Mouse (Mus musculus) large intestine, adult 2 months (tissue): ENCODE data around the gene Dedd. TPM values are rescaled to one million over a fixed set of nuclear protein-coding genes. Genes with fewer than 3 reads are reported as not detected.
"Not testable (repeated sequence)": the region's sequence is repeated elsewhere in the genome, so short reads cannot be mapped to it uniquely, and the experiment has no call there.

Experiments used
- DNase-seq: peaks from one replicate; pipeline ENCODE4 v3.0.0-alpha.2; 2012; ENCODE audit warnings: low read depth, low spot score
- WGBS: fragments of 180-500 bp; shearing (Covaris S2); methylation state at CpG from one replicate; pipeline ENCODE4 v1.1.7; 2018; 5-methylcytosine and 5-hydroxymethylcytosine counted together
- polyA plus RNA-seq: library from polyadenylated mRNA; depleted of rRNA; stranded (reverse); fragments of >200 nt; gene quantifications from 2 replicates; pipeline ENCODE4 v1.2.3, GENCODE M21; 2012

Dedd gene
- polyA plus RNA-seq, 1 experiment = 44.3 TPM

GRCm38 (mm10) chr1:171306157-171306556 is 22.8 kb upstream of the Dedd start:
- WGBS = 54% methylated on average over 5 of the region's 5 CpGs
- not testable (repeated sequence) for DNase-seq

GRCm38 (mm10) chr1:171309321-171309720 is 19.6 kb upstream of the Dedd start:
- 70% methylated on average over 2 of the region's 2 CpGs for WGBS
- DNase-seq = no peak

DNA sequence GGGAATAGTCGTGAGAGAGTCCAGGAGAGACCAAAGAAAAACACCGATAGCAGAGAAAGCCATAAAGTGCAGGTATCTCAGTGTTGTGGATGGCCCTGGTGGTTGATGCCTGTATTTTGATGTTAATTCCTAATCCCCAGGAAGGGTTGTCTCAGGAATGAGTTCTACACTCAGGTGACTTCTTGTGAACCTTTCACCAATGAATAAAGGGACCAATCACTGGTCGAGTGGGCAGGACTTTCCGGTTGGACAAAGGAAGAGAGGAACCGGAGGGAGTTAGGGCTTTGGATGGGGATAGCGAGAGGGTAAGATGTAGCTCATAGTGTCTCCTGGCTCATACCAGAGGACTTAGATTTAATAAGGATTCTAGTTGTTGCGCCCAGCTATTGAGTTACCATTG is 9.2 kb upstream of the Dedd start:
- DNase-seq = no peak
- 32% methylated on average over 7 of the region's 7 CpGs for WGBS

GRCm38 (mm10) chr1:171320151-171320550 is 8.8 kb upstream of the Dedd start:
- no peak for DNase-seq
- WGBS = 38% methylated on average over 5 of the region's 5 CpGs

DNA sequence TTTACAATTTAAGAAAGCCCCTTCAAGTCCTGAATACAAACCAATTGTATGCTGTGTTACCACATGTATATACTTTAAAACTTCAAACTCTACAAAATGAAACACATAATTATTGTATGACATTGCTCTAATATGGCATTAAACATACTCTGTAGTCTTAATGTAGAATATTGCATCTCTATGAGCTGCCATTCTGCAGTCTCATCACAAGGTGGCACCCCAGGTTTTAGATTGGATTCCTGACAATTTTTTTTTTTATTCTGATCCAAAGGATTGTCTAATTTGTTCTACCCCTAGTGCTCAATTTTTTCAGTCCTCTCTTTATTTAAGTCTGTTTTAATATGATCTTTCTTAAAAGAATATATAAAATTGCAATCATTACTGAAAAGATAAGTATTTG is 7.5 kb upstream of the Dedd start:
- DNase-seq = no peak

DNA sequence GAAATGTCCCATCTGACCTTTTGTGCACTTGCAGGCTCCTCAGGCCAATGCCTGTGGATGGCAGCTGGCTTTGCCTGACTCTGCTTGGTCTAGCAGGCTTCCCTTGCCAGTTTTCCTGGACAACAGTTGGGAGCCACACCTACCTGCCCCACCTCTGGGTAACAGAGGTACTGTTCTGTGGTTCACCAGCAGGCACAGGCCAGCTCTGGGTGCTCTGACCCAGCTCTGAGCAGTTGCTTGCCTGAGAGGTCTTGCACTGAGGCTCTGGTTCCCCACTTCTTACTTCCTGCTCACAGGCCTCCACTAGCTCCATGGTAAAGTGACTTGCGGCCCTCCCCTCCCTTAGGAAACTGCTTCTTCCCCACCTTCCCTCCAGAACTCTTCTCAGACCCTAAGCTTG is 6.9 kb upstream of the Dedd start:
- 60% methylated on average over 1 of the region's 1 CpGs for WGBS
- no peak for DNase-seq

DNA sequence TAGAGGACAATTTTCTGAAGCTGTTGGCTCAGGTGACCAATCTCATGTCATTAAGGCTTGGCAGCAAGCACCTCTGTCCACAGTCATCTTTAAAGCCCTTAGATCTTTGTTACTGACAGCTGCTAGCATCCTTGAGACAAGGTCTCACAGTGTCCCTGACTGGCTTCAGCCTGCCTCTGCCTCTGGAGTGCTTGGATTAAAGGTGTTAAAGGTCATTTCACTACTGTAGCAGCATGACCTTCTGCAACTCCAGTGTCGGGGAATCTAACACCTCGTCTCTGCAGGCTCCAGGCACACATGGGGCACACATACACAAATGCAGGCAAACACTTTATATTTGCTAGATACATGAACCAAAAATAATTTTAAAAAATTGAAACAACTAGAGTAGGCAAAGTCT is 3.4 kb upstream of the Dedd start:
- DNase-seq = no peak
- 64% methylated on average over 2 of the region's 2 CpGs for WGBS

- 59% methylated on average over 4 of the region's 4 CpGs for WGBS
- not testable (repeated sequence) for DNase-seq
Measured at GRCm38 (mm10) chr1:171326588-171326987, 2.4 kb upstream of the Dedd start.

DNA sequence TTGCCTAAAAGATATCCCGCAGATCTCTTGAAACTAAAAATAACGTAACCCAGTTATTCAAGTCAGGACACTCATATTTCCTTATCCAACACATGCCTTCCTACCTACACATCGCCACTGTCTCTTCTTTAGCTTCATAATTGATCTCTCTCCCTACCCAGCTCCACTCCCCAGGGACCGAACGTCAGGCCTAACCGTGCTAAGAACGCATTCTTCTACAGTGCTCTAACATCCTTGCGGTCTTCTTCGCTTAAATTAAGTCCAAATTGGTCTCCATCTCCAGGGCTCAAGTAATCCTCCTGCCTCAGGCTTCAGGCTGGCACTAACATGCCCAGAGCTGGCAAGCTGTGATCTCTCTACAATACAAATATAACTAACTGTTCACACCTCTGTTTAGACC is 701 bp upstream of the Dedd start:
- 11% methylated on average over 9 of the region's 9 CpGs for WGBS
- no peak for DNase-seq

DNA sequence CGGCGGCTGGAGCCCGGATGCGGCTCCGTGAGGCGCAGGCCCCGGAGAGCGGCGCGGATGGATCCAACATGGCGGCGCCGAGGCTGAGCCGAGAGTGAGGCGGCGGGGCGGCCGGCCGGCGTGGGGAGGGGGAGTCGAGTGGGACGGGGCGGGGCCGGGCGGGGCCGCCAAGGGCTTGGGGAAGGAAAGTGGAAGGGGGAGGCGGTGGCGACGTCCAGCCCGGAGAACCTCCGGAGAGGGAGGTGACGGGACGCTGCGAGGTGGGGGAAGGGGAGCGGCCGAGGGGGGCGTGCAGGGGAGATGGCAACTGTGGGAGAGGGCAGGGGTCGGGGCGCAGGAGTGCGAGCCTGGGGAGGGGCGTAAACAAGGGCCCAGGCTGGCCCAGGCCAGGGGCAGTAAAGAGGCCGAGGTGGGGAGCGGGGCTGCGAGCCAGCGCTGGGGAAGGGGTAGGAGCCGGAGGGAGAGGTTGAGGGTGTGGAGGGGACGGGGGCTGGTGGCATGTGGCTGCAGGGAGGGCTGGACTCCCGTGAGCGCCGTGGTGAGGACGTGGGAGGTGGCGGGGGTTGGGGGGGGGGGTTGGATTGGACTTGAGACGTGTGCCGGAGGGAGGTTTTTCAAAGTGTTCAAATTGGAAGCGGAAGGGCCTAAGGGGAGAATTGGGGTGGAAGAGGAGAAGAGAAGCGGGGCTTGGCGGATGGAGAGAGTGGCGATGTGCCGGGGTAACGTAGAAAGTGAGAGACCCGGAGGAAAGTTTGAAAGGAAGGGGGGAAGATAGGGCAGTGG is 679 bp downstream of the Dedd start:
- DNase-seq = no peak
- WGBS = 1% methylated on average over 57 of the region's 61 CpGs

DNA sequence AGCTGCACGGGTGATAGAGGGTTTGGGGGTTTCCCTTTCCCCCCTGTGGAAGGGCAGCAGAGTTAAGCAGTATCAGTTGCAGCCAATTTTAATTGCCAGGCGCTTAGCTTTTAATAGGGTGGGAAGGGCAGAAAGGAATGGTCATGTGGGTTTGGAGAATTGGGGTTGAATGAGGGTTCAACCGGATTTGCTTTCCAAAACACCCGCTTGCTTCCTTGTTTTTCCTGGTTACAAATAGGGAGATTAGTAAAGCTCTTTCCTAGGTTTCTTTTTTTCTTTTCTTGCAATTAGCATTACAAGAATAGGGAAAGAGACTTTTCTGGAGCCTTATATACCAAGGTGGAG is 1.2 kb downstream of the Dedd start:
- no peak for DNase-seq
- 0% methylated on average over 4 of the region's 4 CpGs for WGBS

DNA sequence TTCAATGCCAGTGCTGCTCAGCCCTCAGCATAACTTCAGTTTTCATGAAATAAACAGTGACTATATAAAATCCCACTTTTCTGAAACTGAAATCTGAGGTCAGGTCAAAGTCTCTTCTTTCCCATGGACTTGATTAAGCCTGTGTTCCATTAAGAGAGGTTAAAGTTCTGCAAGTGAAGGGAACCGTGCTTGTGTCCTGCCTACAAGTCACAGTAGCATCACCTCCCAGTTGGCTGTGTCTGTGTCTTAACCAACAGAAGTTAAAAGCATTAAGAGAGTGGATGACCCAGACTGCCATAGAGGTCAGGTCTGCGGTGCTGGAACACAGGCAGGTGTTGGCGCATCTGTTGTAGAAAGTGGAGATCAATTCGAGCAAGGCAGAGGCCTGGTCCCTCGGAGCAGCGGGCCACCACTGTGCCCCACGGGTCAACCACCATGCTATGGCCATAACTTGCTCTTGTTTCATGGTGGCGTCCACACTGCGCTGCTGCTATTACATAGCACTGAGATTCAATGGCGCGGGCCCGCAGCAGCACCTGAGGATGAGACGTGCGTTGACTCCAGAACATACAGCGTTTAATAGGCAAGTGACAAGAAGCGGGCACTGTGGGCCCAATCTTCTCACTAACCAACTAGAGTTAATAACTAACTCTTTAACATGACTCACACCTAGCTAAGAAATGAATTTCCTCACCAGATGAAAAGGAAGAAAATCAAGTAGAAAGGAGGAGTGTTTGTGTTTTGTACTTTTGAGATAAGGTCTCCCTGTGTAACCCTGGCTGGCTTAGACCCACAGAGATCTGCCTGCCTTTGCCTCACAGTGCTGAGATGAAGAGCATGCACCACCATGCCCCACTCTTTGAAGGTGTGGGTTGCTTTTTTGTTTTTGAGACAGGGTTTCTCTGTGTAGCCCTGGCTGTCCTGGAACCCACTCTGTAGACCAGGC is 13.6 kb downstream of the Dedd start:
- WGBS = 78% methylated on average over 16 of the region's 16 CpGs
- DNase-seq = no peak

DNA sequence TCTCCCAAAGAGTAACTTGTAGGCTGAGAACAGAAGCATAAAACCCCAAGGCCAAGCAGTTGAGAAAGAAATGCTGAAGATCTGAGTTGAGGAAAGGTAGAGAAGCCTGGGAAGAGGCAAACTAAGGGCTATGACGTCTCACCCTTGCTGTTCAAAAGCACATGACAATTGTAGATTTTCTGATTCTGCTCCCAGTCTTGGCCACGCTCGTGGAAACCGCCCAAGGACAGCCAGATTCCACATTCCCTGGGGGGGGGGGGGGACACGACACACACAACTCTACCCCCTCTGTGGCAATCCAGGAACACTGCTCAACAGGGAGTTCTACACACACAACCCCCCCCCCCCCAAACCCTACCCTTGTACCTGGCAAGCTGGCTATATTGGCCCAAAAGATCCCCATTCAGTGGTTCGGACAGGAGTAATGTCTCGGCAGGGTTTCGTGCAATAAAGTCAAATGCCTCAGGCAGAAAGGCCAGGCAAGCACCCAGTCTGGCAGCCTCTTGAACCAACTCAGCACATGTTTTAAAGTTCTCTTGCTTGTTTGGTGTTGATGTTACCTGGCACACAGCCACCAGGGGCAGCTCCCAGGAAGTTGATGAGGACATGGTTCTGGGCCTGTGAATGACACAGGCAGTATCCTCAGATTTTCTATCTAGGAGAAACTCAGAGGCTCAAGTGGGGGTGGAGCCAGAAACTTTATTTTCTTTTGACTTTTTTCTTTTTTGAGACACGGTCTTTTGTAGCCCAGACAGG is 15.2 kb downstream of the Dedd start:
- 43% methylated on average over 9 of the region's 9 CpGs for WGBS
- no peak for DNase-seq

- 48% methylated on average over 9 of the region's 9 CpGs for WGBS
- no peak for DNase-seq
Measured at GRCm38 (mm10) chr1:171344715-171345114, 15.8 kb downstream of the Dedd start.

GRCm38 (mm10) chr1:171345225-171346094 is 16.5 kb downstream of the Dedd start, which contains the start of the genes Nit1 and Pfdn2:
Nit1 (minus strand) TSS chr1:171345646.
Pfdn2 (plus strand) TSS chr1:171345670.
- WGBS = under 1% methylated on average over 53 of the region's 53 CpGs
- peak; percentile 67 for DNase-seq

- DNase-seq = no peak
- WGBS = under 1% methylated on average over 14 of the region's 14 CpGs
Measured at GRCm38 (mm10) chr1:171346095-171346450, 17.1 kb downstream of the Dedd start.

GRCm38 (mm10) chr1:171348665-171349064 is 19.7 kb downstream of the Dedd start:
- DNase-seq = no peak
- 88% methylated on average over 3 of the region's 3 CpGs for WGBS

DNA sequence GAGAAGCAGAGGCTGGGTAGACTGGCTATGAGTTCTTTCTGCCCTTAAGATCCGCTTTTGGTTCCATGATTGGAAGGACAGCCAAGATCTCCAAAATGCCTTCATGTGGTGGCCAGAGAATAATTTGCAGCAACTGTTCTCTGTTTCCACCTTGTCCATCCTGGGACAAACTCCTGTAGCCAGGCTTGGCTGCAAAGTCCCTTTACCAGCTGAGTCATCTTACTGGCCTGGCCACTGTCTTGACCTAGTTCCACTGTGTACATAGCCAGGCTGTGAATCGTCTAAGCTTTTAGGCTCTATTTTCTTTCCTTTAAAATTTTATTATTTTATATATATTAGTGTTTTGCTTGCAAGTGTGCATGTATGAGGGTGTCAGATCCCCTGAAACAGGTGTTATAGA is 20.3 kb downstream of the Dedd start:
- 52% methylated on average over 2 of the region's 2 CpGs for WGBS
- no peak for DNase-seq

DNA sequence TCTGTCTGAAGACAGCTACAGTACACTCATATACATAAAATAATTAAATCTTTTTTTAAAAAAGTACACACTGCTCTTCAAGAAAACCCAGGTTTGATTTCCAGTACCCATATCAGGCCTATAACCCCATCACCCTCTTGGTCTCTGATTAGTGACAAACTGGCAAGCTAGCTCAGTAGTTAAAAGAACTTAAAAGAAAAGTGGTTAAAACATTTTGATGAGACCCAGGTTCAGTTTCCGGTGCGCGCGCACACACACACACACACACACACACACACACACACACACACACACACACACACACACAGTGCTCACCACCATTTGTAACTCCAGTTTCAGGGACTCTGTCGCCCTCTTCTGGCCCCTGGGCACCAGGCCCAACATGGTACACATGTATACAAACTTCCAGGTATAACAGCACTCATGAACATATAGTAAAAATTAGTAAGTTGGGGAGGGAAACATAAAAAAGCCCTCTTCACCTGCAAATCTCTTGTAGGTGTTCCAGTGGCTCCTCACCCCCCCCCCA is 26.9 kb downstream of the Dedd start:
- no peak for DNase-seq
- 72% methylated on average over 5 of the region's 5 CpGs for WGBS
